8 mouse cellular contexts compared by ENCODE assay signal in genomic region chr10:39133462-39134310, GRCm38 (mm10). TPM values are rescaled to one million over a fixed set of nuclear protein-coding genes. Genes with fewer than 3 reads are reported as not detected.
A peak's percentile ranks its signal among the peaks of the same experiment; 100 is the strongest.
DNase-seq lines count a peak whose midpoint lies in the region; ATAC-seq lines count a peak whose summit lies in the region.

Gene Fam229b, minus strand, starts transcription at chr10:39133914.
Gene Tube1, plus strand, starts transcription at chr10:39133976.

- DNase-seq in adrenal gland, adult (ENCODE audit: inconsistent age in 2 of 2, low spot score in 1 of 2): peak; percentile 92 to 97
- peak; percentile 96 for DNase-seq in embryo, embryonic 10.5 days (ENCODE audit: low spot score)
- peak; percentile 88 for DNase-seq in gastrocnemius, postnatal 14 days
- peak; percentile 94 for DNase-seq in left cerebral cortex, postnatal 10 days (ENCODE audit: extremely low spot score in 1 of 2, low spot score in 2 of 2)
- DNase-seq in right cerebral cortex, postnatal 25 days: peak; percentile 93
- DNase-seq in urinary bladder, postnatal 4 days (ENCODE audit: low spot score in 2 of 2): peak; percentile 83 to 88

- intact Hi-C loops in gastrocnemius, postnatal 14 days (cut with DNase I; ENCODE audit: low total_unique reads): no loop called here
- intact Hi-C loops in left cerebral cortex, postnatal 10 days (cut with DNase I): no loop called here

- ATAC-seq in inflammation-experienced regulatory T-cells, adult 6 months: peak; percentile 92
- peak; percentile 94 for ATAC-seq in megakaryocyte-erythroid progenitor cell, adult 5-6 weeks (replicated peaks; ENCODE audit: low FRiP score, low TSS enrichment, poor library complexity, severe bottlenecking)

RNA-seq across cellular contexts. Expression of gene Fam229b, which starts in this region (rescaled TPM):
- 1 to 10 TPM; 3.0 to 3.5 TPM for total RNA-seq in gastrocnemius, postnatal 14 days (2021)
- 1 to 10 TPM; 1.6 to 2.3 (median 1.7) TPM for polyA plus RNA-seq in inflammation-experienced regulatory T-cells, adult 6 months (2017; shearing (Covaris generic))
- total RNA-seq in left cerebral cortex, postnatal 10 days (2021): 10 to 100 TPM; 15.9 to 20.1 TPM
- total RNA-seq in megakaryocyte-erythroid progenitor cell, adult 5-6 weeks (2014; fragmentation: Nextera tagmentation): 2.6 TPM in 1 of 2 replicates, not detected in the other
- total RNA-seq in megakaryocyte-erythroid progenitor cell, adult 5-6 weeks (2017): not detected in 2 replicates

RNA-seq across cellular contexts. Expression of gene Tube1, which starts in this region (rescaled TPM):
- total RNA-seq in gastrocnemius, postnatal 14 days (2021): 1 to 10 TPM in 1 of 2 experiments, under 1 TPM in 1; 0.88 to 1.4 TPM
- 10 to 100 TPM in 1 of 3 experiments, 1 to 10 TPM in 2; 2.5 to 11.1 (median 3.4) TPM for polyA plus RNA-seq in inflammation-experienced regulatory T-cells, adult 6 months (2017; shearing (Covaris generic))
- 1 to 10 TPM; 2.8 to 4.9 TPM for total RNA-seq in left cerebral cortex, postnatal 10 days (2021)
- 11.6 and 20.3 TPM in 2 replicates for total RNA-seq in megakaryocyte-erythroid progenitor cell, adult 5-6 weeks (2014; fragmentation: Nextera tagmentation)
- total RNA-seq in megakaryocyte-erythroid progenitor cell, adult 5-6 weeks (2017): 11.0 and 16.3 TPM in 2 replicates

Comparison
In these comparisons a context has a peak if more than half of its experiments do, and no peak if none do; other contexts are left out.
1. Peak in every context shown above with its lines: DNase-seq and ATAC-seq.